Mouse (Mus musculus) heart, embryonic 16.5 days (tissue): Measurements from ENCODE around the gene Spaca5. TPM values are rescaled to one million over a fixed set of nuclear protein-coding genes. Genes with fewer than 3 reads are reported as not detected.

Experiments used
- polyA plus RNA-seq: library from polyadenylated mRNA; unstranded; fragments of >200 nt; fragmentation: Nextera tagmentation; extraction: Ambion mirVana; gene quantifications from 2 replicates; pipeline ENCODE4 v1.2.1, GENCODE M21; 2015

Gene Spaca5
- polyA plus RNA-seq, 1 experiment from 2014 or later, result not detected

Other genes starting within 250 kb of the Spaca5 start
- gene Timp1, start 198.2 kb upstream of the Spaca5 start, polyA plus RNA-seq, result 21.7 and 22.0 TPM in 2 replicates
- gene Syn1, start 147.4 kb upstream of the Spaca5 start, polyA plus RNA-seq, result 0.15 and 0.21 TPM in 2 replicates
- gene Cfp, start 136.9 kb upstream of the Spaca5 start, polyA plus RNA-seq, result 4.5 and 5.8 TPM in 2 replicates
- gene Elk1, start 117.8 kb upstream of the Spaca5 start, polyA plus RNA-seq, result 9.3 and 11.0 TPM in 2 replicates
- 48.8 and 54.5 TPM in 2 replicates for gene Uxt, start 106.4 kb upstream of the Spaca5 start, polyA plus RNA-seq
- 3.3 and 4.4 TPM in 2 replicates for gene Zfp182, start 6.1 kb upstream of the Spaca5 start, polyA plus RNA-seq
- 0.60 and 0.77 TPM in 2 replicates for gene Zfp300, start 21.1 kb downstream of the Spaca5 start, polyA plus RNA-seq
- not detected in 2 replicates for gene Ssxa1, start 47.4 kb downstream of the Spaca5 start, polyA plus RNA-seq
- not detected in 2 replicates for gene Gm21876, start 107.2 kb downstream of the Spaca5 start, polyA plus RNA-seq